Mouse (Mus musculus): ENCODE results near the gene Slc6a9.
A peak's percentile ranks its signal among the peaks of the same experiment; 100 is the strongest.

Gene Slc6a9

GRCm38 (mm10) chr4:117882701-117883691 lies 48.7 kb downstream of the Slc6a9 start, which contains the start of gene B4galt2:
B4galt2 (minus strand) TSS chr4:117883487.
- peak; percentile 70 for DNase-seq

DNA sequence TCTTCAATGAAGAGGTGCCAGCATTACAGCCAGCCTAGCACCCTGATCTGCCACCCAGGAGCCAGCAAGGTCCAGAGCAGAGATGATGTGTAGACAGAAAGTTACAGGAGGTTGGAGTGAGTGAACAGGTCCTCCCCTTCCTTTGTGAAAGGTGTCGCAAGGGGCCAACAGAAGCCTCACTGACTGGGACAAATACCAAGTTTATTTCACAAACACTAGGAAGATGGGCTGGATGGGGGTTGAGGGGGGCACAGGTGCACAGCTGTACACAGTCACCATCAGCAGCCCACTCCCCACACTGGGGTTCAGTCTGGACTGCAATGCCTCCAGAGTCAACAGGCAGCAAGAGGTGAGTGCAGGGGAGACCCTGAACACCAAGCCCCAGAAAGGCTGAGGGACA lies 49.8 kb downstream of the Slc6a9 start:
- DNase-seq, result no peak

- no peak for DNase-seq
Observed at GRCm38 (mm10) chr4:117885093-117885492, 50.8 kb downstream of the Slc6a9 start.

DNA sequence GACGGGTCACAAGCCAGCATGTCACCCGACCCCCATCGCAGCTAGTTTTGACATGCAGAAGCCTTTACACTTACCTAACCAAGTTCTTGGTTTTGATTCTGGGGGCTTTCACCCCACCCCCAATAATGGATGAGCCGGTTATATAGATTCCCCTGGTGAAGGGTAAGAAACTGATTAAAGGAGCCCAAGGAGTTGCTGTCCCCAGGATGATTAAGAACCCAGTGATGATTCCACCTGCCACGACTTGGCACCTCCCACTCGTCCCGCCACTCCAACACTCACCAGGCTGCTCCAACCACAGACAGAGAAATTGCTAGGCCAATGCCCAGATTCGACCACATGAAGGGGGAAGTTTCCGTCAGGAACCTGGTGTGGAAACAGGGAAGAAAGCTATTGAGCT lies 51.7 kb downstream of the Slc6a9 start:
- DNase-seq, result peak; percentile 40

DNA sequence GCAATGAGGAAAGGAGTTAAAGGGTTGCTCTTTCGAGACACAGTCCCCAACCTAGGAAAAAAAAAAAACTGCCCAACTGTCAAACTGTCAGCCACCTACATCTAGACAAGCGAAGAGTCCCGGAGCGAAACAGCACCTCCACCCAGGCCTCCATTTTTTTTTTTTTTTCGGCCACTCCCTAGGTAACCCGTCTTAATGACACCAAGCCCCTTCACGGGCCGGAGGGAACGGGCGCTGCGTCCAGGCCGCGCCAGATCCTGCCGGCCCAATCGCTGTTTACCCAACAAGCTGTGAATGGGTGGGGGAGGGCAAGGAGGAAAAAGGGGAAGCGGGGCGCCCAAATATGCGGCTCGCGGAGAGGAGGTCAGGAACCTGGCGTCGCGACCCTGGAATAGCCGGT lies 52.3 kb downstream of the Slc6a9 start:
- DNase-seq, result no peak

GRCm38 (mm10) chr4:117887133-117887532 lies 52.8 kb downstream of the Slc6a9 start, which contains the start of gene Atp6v0b:
Atp6v0b (minus strand) TSS chr4:117887333.
- peak; percentile 97 for DNase-seq

DNA sequence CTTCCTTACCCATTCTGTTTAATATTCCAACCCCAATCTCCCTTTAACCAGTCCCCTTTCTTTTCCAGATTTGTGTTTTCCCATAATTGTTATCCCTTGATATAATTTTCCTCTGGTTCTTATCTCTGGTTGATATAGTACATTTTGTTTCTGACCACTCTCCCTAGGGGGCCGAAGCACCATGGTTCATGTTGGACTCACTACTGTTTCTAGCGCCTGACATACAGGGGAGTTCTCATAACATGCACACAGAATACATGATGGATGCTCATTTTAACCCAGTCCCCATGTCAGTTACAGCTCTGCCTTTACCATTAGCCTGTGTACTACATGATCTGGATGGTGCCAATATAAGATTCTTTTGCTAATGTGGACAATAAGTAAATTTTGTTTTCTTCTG lies 53.6 kb downstream of the Slc6a9 start:
- no peak for DNase-seq

- DNase-seq, result no peak
Observed at GRCm38 (mm10) chr4:117889471-117889870, 55.2 kb downstream of the Slc6a9 start.

DNA sequence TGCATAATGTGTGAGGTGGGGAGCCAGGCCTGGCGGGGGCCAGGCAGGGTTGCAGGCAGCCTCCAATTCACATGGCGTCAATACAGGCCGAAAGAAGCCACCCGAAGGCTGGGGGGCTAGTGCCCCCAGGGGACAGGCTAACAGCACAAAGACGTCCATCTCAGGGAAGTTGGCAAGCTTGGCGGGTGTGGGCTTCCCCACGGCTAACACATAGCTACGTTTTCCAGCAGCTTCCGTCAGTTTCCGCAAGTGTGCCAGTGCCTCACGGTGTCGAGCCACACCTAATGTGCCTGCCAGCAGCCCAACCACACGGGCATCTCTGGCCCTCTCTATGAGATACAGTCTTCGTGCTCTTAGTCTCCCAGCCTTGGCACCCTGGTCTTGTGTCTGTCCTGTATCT lies 55.7 kb downstream of the Slc6a9 start:
- no peak for DNase-seq

DNA sequence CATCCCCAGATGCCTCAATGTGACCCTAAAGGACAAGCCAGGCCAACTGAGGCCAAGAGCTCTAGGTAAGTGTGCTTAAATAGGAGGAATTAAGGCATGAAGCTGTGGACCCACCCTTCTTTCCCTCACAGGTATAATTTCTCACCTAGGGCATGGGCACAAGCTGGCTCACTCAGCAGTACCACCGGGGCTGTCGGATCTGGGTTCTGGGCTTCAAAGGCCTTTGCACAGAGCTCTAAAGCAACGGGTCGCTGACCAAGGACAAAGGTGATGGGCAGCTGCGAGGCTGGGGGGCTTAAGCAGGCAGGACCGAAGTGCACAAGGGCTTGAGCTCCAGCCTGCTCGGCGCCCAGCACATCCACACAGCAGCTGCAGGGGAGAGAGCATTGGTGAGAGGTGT lies 56.4 kb downstream of the Slc6a9 start:
- DNase-seq, result no peak

- peak; percentile 93 for DNase-seq
Observed at GRCm38 (mm10) chr4:117891738-117892161, 57.4 kb downstream of the Slc6a9 start, which contains the start of gene Dph2. Dph2 (minus strand) TSS chr4:117892032.

GRCm38 (mm10) chr4:117893376-117893775 lies 59.1 kb downstream of the Slc6a9 start:
- no peak for DNase-seq

DNA sequence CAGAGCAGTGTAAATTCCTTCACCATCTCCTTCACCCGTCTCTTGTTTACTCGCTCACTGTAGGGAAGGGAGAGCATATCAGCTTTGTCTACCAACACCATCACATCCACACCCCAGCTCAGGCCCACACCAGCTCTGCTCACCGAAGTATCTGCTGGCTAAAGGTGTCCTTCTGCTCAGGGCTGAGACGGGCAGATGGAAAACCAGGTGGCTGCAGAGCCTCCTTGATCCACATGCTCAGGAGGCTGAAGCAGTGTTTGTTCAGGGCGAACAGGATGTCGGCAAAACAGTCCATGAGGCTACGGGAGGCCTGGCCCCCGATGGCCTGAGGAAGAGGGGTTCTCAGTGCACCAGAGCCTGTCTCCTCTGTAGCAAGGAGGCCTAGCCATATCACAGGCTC lies 60.3 kb downstream of the Slc6a9 start:
- no peak for DNase-seq

- DNase-seq, result no peak
Observed at GRCm38 (mm10) chr4:117895339-117895738, 61.0 kb downstream of the Slc6a9 start.

- DNase-seq, result no peak
Observed at GRCm38 (mm10) chr4:117896031-117896430, 61.7 kb downstream of the Slc6a9 start.

- DNase-seq, result no peak
Observed at GRCm38 (mm10) chr4:117898111-117898510, 63.8 kb downstream of the Slc6a9 start.

DNA sequence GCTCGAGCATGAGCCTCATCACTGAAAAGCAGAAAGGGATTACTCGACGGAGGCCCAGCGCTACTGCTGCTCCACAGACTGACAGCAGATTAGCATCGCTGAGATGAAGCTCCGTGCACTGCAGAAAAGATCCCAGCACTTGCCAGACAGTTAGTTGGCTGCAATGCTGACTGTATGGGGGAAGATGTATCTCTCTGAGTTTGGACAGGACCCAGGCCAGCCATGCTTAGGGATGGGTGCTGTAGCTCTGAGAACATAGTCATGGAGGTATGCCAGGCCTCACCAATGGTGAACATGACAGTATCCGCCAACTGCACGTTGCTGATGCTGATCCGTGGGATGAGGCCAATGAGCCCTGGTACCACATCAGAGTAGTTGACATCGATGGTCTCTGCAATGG lies 69.8 kb downstream of the Slc6a9 start:
- DNase-seq, result peak; percentile 75

DNA sequence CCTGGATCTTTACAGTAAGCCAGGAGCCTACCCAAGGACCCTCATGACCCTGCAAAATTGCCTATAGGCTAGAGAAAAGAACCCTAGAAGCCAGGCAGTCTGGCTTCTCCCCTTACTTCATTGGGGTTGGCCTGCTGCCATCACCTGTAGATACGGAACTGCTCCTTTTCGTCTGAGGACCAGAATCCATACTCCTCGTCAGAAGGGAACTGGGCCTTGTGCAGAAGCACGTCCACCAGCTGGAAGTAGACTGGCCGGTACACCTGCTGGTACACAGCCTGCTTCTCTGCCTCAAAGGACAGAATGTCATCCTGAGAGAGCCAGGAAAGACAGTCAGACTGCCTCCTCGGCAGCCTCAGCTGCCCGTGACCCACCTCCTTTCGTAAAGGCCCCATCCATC lies 70.5 kb downstream of the Slc6a9 start:
- no peak for DNase-seq

DNA sequence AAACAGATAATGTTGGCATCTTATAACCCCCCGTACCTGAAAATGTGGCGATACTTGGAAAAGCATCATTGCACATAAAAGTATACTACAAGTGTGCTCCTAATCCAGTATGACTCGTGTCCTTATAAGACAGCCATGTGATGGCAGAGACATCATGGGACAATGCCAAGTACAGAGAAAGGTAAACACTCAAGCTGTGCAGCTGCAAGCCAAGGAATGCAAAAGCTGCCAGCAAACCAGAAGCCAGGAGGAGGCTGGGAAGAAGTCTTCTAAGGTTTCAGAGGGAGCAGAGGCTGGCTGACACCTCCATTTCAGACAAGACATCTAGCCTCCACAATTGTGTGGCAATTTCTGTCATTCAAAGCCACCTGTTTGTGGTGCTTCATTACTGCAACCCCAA lies 71.9 kb downstream of the Slc6a9 start:
- DNase-seq, result no peak

GRCm38 (mm10) chr4:117908834-117909453 lies 74.6 kb downstream of the Slc6a9 start:
- DNase-seq, result no peak

- no peak for DNase-seq
Observed at GRCm38 (mm10) chr4:117912131-117912561, 77.8 kb downstream of the Slc6a9 start.

DNA sequence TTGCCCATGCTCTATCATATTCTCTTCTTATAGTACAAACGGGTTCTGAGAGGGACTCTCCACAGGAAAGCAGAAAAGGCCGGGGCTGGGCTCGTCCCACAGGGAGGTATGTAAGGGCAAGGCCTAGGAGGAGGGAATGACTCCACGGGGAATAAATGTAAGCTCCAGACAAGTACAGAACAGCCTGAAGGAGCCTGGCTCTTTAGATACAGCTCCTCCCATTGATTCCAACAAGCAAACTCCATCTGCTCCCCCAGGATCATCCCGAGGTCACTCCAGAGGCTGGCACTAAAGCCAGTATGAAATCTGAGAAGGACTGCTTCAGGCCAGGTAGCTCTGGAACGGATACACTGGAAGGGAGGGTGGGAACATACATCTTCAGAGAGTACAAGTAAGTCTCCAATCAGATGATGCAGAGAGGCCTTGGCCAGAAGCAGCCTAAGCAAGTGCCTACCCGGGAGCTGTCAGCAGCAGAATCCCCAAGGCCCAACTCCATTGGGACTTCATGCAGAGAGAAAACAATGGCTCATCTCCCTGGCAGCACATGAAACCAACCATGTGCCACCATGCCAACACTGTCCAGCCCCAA lies 78.5 kb downstream of the Slc6a9 start:
- DNase-seq, result no peak

DNA sequence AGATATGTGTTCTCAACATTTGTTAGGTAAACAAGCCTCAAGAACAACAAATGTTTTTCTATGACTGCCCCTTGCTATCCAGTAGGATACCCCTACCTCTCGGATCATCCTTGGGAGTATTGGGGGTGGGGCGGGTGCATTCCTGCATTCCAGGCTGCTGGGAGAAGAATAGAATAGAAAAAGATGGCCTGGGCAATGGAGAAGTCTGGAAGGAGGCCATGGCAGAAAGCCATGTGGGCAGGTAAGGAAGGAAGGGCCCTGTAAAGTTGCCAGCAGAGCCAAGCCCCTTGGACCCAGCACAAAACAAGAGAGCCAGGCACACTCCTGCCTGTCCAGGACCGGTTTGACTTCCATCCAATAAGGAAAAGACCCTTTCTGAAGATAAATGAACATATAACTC lies 79.1 kb downstream of the Slc6a9 start:
- no peak for DNase-seq

Measured in right cerebral cortex, adult 18-20 months (tissue).